9 mouse cellular contexts compared by ENCODE assay signal in genomic region chr15:36884671-36885365, GRCm38 (mm10).
DNase-seq lines count a peak whose midpoint lies in the region; ATAC-seq and TF ChIP-seq lines count a peak whose summit lies in the region.
"Had no signal": no experiment of that assay in that cellular context is flagged by ENCODE, and none has a peak within 500 bp of the region (broad histone marks: within the 10 kb centered on the region; RNA-seq: fewer than 3 reads in every experiment).

No protein-coding gene starts in this region.

- peak; percentile 88 for ATAC-seq in frontal cortex, adult (ENCODE audit: low TSS enrichment)
- ATAC-seq in intestine, embryonic 14.5 days (replicated peaks; ENCODE audit: low FRiP score, low TSS enrichment, low read depth): peak; percentile 75
- peak; percentile 91 for ATAC-seq in stomach, postnatal 0 days (ENCODE audit: low FRiP score, low TSS enrichment)
- ATAC-seq in megakaryocyte, adult 5-6 weeks (ENCODE audit: poor library complexity, severe bottlenecking): no peak

- H3K4me3 ChIP-seq in intestine, embryonic 14.5 days (ENCODE audit: low read depth, low read length): no peak overlapping the region
- no peak overlapping the region for H3K4me3 ChIP-seq in stomach, postnatal 0 days (ENCODE audit: low read depth, low read length)
- H3K4me3 ChIP-seq: erythroblast, embryonic 14.5 days had no signal

- no peak for TF ChIP-seq CTCF in stomach, postnatal 0 days (IDR thresholded peaks at IDR 0.05; ENCODE audit: low read depth)

- no peaks in the 10 kb centered on the region for H3K36me3 ChIP-seq in intestine, embryonic 14.5 days (ENCODE audit: control insufficient read depth, insufficient read depth, low read length)
- H3K36me3 ChIP-seq in stomach, postnatal 0 days (ENCODE audit: control insufficient read depth, insufficient read depth, low read length): no peaks in the 10 kb centered on the region

- H3K27me3 ChIP-seq in intestine, embryonic 14.5 days (replicated peaks; ENCODE audit: control insufficient read depth, insufficient read depth, low read length): no peaks in the 10 kb centered on the region
- H3K27me3 ChIP-seq in stomach, postnatal 0 days (ENCODE audit: control insufficient read depth, insufficient read depth, low read length): no peaks in the 10 kb centered on the region

- peak; percentile 31 for TF ChIP-seq EP300 in stomach, postnatal 0 days (optimal IDR thresholded peaks at IDR 0.05)

- no peak overlapping the region for H3K4me2 ChIP-seq in intestine, embryonic 14.5 days (ENCODE audit: low read length)
- no peak overlapping the region for H3K4me2 ChIP-seq in stomach, postnatal 0 days (replicated peaks; ENCODE audit: low read depth)

- H3K9ac ChIP-seq in intestine, embryonic 14.5 days (ENCODE audit: low read length): no peak overlapping the region
- no peak overlapping the region for H3K9ac ChIP-seq in stomach, postnatal 0 days (ENCODE audit: low read length)

- H3K27ac ChIP-seq in intestine, embryonic 14.5 days (ENCODE audit: low read depth): no peak overlapping the region
- peak overlapping the region; percentile 78 for H3K27ac ChIP-seq in stomach, postnatal 0 days (replicated peaks)

- H3K9me3 ChIP-seq in intestine, embryonic 14.5 days (ENCODE audit: control insufficient read depth, low read length): no peaks in the 10 kb centered on the region
- no peaks in the 10 kb centered on the region for H3K9me3 ChIP-seq in stomach, postnatal 0 days (ENCODE audit: control insufficient read depth, low read length)

- 33% methylated on average over 11 of the region's 11 CpGs for WGBS in intestine, embryonic 14.5 days
- WGBS in stomach, postnatal 0 days: 30% methylated on average over 11 of the region's 11 CpGs

- no peak for DNase-seq in frontal cortex, postnatal 14 days (ENCODE audit: low spot score in 2 of 2)
- peak; percentile 32 to 52 for DNase-seq in urinary bladder, adult 18-20 months (ENCODE audit: low spot score in 2 of 2)
- DNase-seq in urinary bladder, postnatal 10 days (ENCODE audit: low spot score): no peak
- DNase-seq in intestine, embryonic 14.5 days (ENCODE audit: low spot score): peak; percentile 64
- DNase-seq in stomach, postnatal 0 days (ENCODE audit: low spot score): peak; percentile 80
- DNase-seq in thymus, adult 18-20 months: no peak

- H3K4me1 ChIP-seq in intestine, embryonic 14.5 days (replicated peaks; ENCODE audit: control insufficient read depth, insufficient read depth, low read length): peaks cover 15% of the 10 kb centered on the region; the same call in 1 of the 2 replicates
- H3K4me1 ChIP-seq in stomach, postnatal 0 days (replicated peaks; ENCODE audit: control insufficient read depth, insufficient read depth): 0 out of 2 replicates have a peak, but pooled peaks cover 5% of the 10 kb centered on the region

Comparison
In these comparisons a context has a peak if more than half of its experiments do, and no peak if none do; other contexts are left out.
1. DNase-seq: peak in urinary bladder, adult 18-20 months (2 of 2), intestine, embryonic 14.5 days (single experiment) and stomach, postnatal 0 days (single experiment); none in frontal cortex, postnatal 14 days (0 of 2), urinary bladder, postnatal 10 days (single experiment) and thymus, adult 18-20 months (0 of 2).